Mouse (Mus musculus): ENCODE results near the gene Grb7. TPM values are rescaled to one million over a fixed set of nuclear protein-coding genes. Genes with fewer than 3 reads are reported as not detected.

Gene Grb7
- total RNA-seq, 1 experiment from 2014 or later: 0.76 TPM

- ATAC-seq (replicated peaks; ENCODE audit: insufficient number of reproducible peaks, low FRiP score, low TSS enrichment, poor library complexity, severe bottlenecking): peak; percentile 92
These were observed 7.6 kb upstream of the Grb7 start, which contains the start of gene Mien1 for GRCm38 (mm10) chr11:98438331-98439158. Mien1 (minus strand) TSS chr11:98438991.

- no peak for ATAC-seq (replicated peaks; ENCODE audit: insufficient number of reproducible peaks, low FRiP score, low TSS enrichment, poor library complexity, severe bottlenecking)
These were observed 2.5 kb upstream of the Grb7 start for GRCm38 (mm10) chr11:98443688-98444087.

- ATAC-seq (replicated peaks; ENCODE audit: insufficient number of reproducible peaks, low FRiP score, low TSS enrichment, poor library complexity, severe bottlenecking): no peak
These were observed 956 bp upstream of the Grb7 start for GRCm38 (mm10) chr11:98445238-98445637.

GRCm38 (mm10) chr11:98445679-98446078 lies 515 bp upstream of the Grb7 start:
- no peak for ATAC-seq (replicated peaks; ENCODE audit: insufficient number of reproducible peaks, low FRiP score, low TSS enrichment, poor library complexity, severe bottlenecking)

- ATAC-seq (replicated peaks; ENCODE audit: insufficient number of reproducible peaks, low FRiP score, low TSS enrichment, poor library complexity, severe bottlenecking): no peak
These were observed 624 bp downstream of the Grb7 start for GRCm38 (mm10) chr11:98446562-98447474.

- no peak for ATAC-seq (replicated peaks; ENCODE audit: insufficient number of reproducible peaks, low FRiP score, low TSS enrichment, poor library complexity, severe bottlenecking)
These were observed 1.3 kb downstream of the Grb7 start for GRCm38 (mm10) chr11:98447475-98447834.

- no peak for ATAC-seq (replicated peaks; ENCODE audit: insufficient number of reproducible peaks, low FRiP score, low TSS enrichment, poor library complexity, severe bottlenecking)
These were observed 2.1 kb downstream of the Grb7 start for GRCm38 (mm10) chr11:98448191-98448790.

- ATAC-seq (replicated peaks; ENCODE audit: insufficient number of reproducible peaks, low FRiP score, low TSS enrichment, poor library complexity, severe bottlenecking): no peak
These were observed 3.2 kb downstream of the Grb7 start for GRCm38 (mm10) chr11:98449419-98449818.

DNA sequence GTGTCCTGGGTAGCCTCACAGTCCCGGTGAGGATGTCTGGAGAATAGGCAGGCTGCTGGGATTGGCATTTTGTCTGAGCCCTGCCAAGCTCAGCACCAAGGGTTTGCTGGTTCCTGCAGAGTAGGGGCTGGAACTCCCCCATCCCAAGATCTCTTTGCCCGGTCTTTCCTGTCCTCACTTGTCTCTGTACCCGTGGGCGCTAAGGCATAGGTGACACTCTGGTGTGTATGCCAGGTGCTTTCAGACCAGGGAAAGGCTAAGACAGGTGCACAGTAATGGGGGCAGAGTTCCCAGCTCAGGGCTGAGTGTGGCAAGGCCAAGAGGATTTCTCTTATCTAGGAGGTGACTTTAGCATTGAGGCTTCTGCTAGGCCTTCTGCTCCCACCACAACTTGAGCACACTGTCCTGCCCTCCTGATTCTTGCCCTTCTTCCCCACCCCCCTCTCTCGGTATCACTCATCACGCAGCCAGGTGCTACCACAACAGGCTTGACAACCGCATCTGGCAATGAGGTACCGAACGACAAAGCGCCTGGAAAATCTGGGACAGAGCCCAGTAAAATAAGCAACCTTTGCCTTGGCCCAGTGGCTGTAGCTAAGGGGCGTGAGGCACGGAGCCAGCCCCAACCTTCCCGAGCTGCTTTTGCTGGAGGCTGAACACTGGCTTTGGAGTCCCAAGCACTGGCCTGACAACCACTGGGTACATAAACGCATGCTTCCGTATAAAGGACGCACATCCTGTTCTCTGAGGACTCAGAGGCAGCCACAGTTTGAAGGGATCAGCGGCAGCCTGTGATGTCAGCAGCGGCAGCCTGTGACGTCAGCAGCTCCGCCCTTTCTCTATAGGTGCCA lies 4.0 kb downstream of the Grb7 start:
- no peak for ATAC-seq (replicated peaks; ENCODE audit: insufficient number of reproducible peaks, low FRiP score, low TSS enrichment, poor library complexity, severe bottlenecking)

GRCm38 (mm10) chr11:98455484-98455883 lies 9.3 kb downstream of the Grb7 start:
- ATAC-seq (replicated peaks; ENCODE audit: insufficient number of reproducible peaks, low FRiP score, low TSS enrichment, poor library complexity, severe bottlenecking): no peak

DNA sequence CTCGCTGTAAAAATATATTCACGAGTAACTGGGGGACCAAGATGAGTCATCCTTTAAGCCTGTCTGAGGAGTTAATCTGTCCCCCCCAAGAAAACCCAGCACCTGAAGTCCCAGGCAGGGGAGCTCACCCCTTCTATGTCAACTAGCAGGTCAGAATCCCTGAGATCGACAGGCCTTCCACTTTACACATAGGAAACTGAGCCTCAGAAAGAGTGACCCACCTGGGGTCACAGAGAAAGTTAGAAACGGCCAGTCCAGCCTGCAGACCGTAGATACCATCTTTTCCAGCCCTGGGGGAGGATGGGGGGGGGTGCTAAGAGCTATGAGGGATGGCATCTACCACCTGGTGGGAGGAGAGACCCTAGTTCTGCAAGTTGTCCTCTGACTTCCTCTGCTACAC lies 10.4 kb downstream of the Grb7 start:
- no peak for ATAC-seq (replicated peaks; ENCODE audit: insufficient number of reproducible peaks, low FRiP score, low TSS enrichment, poor library complexity, severe bottlenecking)

DNA sequence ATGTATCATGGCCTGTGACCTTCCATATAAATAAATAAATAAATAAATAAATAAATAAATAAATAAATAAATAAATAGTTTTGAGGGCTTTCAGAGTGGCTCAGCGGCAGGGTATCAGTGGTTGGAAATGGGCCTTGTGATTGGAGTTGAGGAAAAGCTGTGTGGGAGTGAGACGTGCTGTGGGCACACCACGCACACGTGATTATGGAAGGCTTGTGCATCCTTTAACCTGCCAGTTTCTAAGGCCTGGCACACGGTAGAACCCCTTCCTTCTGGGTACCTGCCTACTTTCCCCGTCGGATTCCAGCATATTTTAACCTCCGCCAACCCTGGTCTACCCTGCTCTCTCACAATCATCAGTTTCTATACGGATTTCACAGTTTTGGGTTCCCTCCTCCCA lies 10.8 kb downstream of the Grb7 start:
- ATAC-seq (replicated peaks; ENCODE audit: insufficient number of reproducible peaks, low FRiP score, low TSS enrichment, poor library complexity, severe bottlenecking): no peak

- ATAC-seq (replicated peaks; ENCODE audit: insufficient number of reproducible peaks, low FRiP score, low TSS enrichment, poor library complexity, severe bottlenecking): peak; percentile 59
These were observed 11.3 kb downstream of the Grb7 start for GRCm38 (mm10) chr11:98457367-98458120.

- no peak for ATAC-seq (replicated peaks; ENCODE audit: insufficient number of reproducible peaks, low FRiP score, low TSS enrichment, poor library complexity, severe bottlenecking)
These were observed 12.2 kb downstream of the Grb7 start for GRCm38 (mm10) chr11:98458121-98458990.

DNA sequence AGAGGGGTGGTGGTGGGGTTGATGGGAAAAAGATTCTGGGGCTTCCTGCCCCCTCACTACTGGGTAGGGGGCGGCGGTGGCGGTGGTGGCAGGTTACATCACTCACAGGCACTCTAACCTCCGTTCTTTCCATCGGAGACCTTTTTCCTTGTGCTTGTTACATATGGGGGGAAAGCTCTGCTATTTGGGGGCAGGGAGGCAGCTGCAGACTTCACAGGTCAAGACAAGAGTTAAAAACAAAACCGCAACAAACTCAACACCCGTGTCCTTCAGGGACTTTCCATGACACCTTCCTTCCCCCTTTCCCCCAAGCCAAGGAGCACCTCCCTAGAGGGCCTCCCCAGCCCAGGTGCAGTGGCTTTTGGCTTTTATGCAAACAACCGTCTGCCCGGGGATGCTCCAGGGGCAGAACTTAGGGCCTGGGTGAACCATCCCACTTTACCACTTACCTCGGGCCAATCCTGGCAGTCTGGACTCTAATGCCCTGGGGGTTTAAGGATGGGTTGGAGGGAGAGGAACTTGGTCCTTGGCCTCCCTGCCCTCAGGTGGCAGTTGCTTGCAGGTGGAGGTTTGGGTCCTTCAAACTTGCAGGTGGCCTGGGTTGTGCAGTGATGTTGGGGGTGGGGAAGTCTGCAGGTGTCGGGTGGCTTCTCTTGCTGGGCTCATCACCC lies 13.0 kb downstream of the Grb7 start:
- no peak for ATAC-seq (replicated peaks; ENCODE audit: insufficient number of reproducible peaks, low FRiP score, low TSS enrichment, poor library complexity, severe bottlenecking)

- no peak for ATAC-seq (replicated peaks; ENCODE audit: insufficient number of reproducible peaks, low FRiP score, low TSS enrichment, poor library complexity, severe bottlenecking)
These were observed 13.7 kb downstream of the Grb7 start for GRCm38 (mm10) chr11:98459860-98460259.
